Mouse (Mus musculus) Patski (cell line): ENCODE measurements around the gene Gtf3c3. TPM values are rescaled to one million over a fixed set of nuclear protein-coding genes. Genes with fewer than 3 reads are reported as not detected.

Source experiments
- ATAC-seq: fragments of 100-300 bp; one replicate; pipeline ENCODE4 v1.8.0; 2021
- CTCF ChIA-PET: fragments of 350-600 bp; sonication (Branson Sonifier 250); formaldehyde crosslinking; loops from one replicate; lab custom pipeline; 2022; ENCODE audit warnings: inconsistent platforms; lab: Charles Lee
- POLR2A ChIA-PET: fragments of 350-600 bp; sonication (Branson Sonifier 250); formaldehyde crosslinking; loops from one replicate; lab custom pipeline; 2022; ENCODE audit warnings: antibody characterized with exemption, inconsistent platforms; lab: Charles Lee
- DNase-seq: peaks from one replicate; pipeline ENCODE4 v3.0.0-alpha.2; 2011; ENCODE audit warnings: low read depth, low spot score
- H3K27me3 ChIP-seq: fragments of 371-371 bp; one replicate; pipeline ENCODE4 v1.5.1; 2021
- CTCF ChIP-seq: fragments of 100-300 bp; IDR thresholded peaks from one replicate; pipeline ENCODE4 v1.5.1; 2021
- in situ Hi-C: fragments of 300-500 bp; cut with MboI; formaldehyde crosslinking; loops from 3 replicates; pipeline ENCODE4 v1.11.1; 2018; ENCODE audit warnings: low pct_unique_long_range_greater_than_20kb, mixed read lengths
- polyA plus RNA-seq: library from polyadenylated mRNA; unstranded; gene quantifications from one replicate; pipeline ENCODE4 v1.2.3, GENCODE M21; 2021

Gtf3c3 gene
- polyA plus RNA-seq, 1 experiment from 2014 or later: 23.7 TPM

DNA sequence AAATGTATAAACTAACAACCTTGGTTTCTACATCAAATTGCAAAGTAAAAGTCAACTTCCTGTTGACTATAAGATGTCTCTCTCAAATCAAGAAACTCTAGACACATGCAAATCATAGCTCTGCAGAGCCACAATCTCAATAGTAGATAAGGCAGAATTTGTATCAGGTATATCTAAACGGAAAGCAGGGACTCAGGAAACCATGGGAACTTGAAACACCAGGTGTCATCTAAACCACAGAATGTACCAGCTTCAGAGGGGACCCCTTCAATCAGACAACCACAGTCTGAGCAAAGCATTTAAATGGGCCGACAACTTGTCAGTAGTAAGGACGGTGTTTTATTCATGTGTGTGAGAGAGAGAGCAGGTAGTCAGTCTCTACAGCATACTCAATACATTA, 17.1 kb downstream of the Gtf3c3 start:
- ATAC-seq (no peak), DNase-seq (no peak)
- ChIA-PET POLR2A (no interaction called here), CTCF (interaction anchor here (1.2 to 1.3 kb wide), 3 partner anchors 9 to 27 kb away, joined by 3 to 4 read pairs (median 3); no protein-coding TSS in a partner anchor)
- in situ Hi-C loops: no loop called here
- TF ChIP-seq CTCF: no peak
- no peaks in the 10 kb centered on the region for H3K27me3 ChIP-seq

DNA sequence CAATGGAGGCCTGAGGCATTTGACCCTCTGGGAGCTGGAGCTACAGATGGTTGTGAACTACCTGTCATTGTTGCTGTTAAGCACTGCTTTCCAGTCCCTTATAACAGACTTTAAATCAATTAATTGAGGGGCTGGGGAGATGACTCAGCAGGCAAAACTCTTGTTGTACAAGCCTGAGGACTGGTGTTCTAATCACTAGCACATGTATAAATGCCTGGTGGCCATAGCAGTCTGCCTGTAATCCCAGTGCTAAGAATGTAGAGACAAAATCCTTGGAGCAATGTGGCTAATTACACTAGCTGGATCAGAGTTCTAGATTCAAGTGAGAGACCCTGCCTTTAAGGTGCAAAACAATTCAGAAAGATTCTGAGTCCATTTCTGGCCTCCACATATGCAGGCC, 36.0 kb downstream of the Gtf3c3 start:
- ChIA-PET CTCF (no interaction called here), POLR2A (no interaction called here)
- DNase-seq (no peak), ATAC-seq (no peak)
- H3K27me3 ChIP-seq: no peaks in the 10 kb centered on the region
- no peak for TF ChIP-seq CTCF
- in situ Hi-C loops: no loop called here

DNA sequence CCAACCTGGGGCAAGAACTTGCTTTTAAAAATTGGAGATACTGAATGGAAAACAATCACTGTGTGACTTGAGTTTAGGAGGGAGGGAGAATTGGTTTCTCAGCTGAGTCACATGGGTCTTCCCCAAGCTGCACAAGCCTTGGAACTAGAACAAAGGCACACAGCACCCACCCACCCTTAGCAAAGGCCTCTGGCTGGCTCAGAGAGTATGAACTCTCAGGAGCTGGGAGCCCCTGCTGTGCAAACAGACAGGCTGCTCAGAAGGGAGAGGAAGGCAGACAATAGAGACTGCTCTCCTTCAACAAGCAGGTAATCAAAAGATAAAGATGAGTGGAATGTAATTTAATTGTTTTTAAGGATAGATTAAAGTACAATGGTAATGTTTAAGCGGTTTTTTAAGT, 54.5 kb downstream of the Gtf3c3 start:
- DNase-seq (no peak), ATAC-seq (no peak)
- no peak for TF ChIP-seq CTCF
- CTCF ChIA-PET: no interaction called here
- in situ Hi-C loops: loop anchor here (5.0 to 25.0 kb wide), 3 partner anchors 33 to 672 kb away; partner anchors contain the start of gene Dnah7a
- POLR2A ChIA-PET: no interaction called here
- H3K27me3 ChIP-seq: no peaks in the 10 kb centered on the region

DNA sequence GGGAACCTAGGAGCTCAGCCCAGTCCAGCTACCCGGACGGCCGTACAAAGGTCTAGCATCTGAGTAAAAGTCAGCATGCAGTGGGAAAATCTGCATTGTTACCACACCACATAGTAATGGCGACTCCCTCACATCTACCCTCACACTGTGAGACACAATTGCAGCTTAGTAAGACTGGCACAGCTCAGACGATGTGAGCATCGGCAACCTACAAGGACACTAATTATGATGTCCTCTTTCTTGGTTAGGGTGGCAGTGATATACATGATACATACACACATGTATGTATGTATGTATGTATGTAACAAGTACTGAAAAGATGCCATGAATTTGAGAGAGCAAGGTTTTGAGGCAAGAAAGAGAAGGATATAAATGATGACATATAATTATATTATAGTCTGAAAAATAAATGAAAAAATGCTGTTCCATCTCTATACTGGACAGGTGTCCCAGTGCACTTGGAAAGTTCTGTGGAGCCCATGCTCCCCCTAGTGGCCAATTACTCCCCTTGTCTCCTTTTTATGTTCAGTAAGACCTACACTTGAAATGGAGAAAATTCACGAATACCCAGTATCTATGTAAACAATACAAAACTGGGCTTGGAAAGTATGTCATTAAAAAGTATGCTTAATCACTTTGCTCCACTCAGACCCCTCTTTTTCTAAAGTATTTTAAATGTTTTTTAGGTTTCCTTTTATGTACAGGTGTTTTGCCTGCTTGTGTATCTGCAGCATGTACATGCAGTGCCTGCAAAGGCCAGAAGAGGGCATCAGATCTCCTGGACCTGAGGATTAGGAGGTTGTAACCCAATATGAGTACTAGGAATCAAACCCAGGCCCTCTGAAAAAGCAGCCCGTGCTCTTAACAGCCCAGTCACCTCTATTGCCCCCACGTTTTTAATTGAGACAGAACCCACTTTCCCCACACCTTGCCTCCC, 57.5 kb downstream of the Gtf3c3 start:
- in situ Hi-C loops: loop anchor here (5.0 to 25.0 kb wide), 3 partner anchors 36 to 669 kb away; partner anchors contain the start of gene Dnah7a

DNA sequence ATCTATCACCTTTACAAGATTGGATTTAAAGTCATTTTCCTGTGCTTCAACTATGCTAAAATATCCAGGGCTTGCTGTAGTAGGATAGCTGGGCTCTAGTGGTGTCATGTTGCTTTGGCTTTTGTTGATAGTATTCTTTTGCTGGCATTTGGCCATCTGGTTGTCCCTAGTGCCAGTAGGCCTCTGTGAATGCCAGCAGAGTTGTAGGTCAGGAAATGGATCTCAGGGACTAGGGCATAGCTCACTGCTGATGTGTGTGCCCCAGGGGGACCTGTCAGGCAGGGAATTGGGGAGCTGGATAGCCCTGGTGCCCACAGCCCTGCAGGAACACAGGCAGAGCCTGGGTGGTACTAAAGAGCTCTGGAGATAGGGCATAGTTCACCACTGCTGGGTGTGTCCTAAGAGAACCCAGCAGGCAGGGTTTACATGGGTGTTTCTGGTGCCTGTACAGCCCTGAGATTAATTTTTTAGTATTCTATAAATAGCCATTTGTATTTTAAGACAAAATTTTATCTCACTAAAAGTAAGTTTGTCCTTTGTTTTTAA, 61.2 kb downstream of the Gtf3c3 start:
- ChIA-PET POLR2A (no interaction called here), CTCF (interaction anchor here (1.2 kb wide), 1 partner anchor 37 kb away, joined by 3 read pairs; no protein-coding TSS in a partner anchor)
- DNase-seq (no peak), ATAC-seq (no peak)
- H3K27me3 ChIP-seq: no peaks in the 10 kb centered on the region
- TF ChIP-seq CTCF: no peak
- in situ Hi-C loops: loop anchor here (10.0 to 25.0 kb wide), 2 partner anchors 333 to 665 kb away; partner anchors contain the start of gene Dnah7a

More for the DNA sequence above, 57.5 kb downstream of the Gtf3c3 start:
- CTCF ChIA-PET: interaction anchor here (0.9 to 1.9 kb wide), 2 partner anchors 13 to 16 kb away, joined by 3 to 4 read pairs; no protein-coding TSS in a partner anchor
- peak; percentile 76 for TF ChIP-seq CTCF
- POLR2A ChIA-PET: no interaction called here
- no peaks in the 10 kb centered on the region for H3K27me3 ChIP-seq
- DNase-seq: peak; percentile 15
- ATAC-seq: no peak

DNA sequence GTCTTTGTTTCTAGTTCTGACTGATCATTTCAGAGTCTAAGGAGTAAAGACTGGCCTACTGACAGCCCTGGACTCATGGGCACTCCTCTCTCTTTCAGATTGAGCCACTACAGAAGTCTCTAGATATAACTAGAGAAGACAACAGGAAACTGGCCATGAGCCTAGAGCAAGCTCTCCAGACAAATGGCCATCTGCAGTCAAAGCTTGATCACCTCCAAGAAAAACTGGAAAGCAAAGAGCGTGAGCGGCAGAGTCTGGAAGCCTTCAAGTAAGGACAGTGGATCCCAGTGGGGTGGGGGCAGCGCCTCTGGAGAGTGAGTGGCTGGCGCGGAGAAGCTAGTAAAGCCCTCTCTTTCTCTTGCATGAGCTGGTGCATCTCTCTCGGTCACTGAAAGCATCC, 82.2 kb downstream of the Gtf3c3 start:
- ATAC-seq (no peak), DNase-seq (no peak)
- POLR2A ChIA-PET: no interaction called here
- CTCF ChIA-PET: no interaction called here
- no peak for TF ChIP-seq CTCF
- H3K27me3 ChIP-seq: peaks cover 11% of the 10 kb centered on the region
- in situ Hi-C loops: no loop called here

DNA sequence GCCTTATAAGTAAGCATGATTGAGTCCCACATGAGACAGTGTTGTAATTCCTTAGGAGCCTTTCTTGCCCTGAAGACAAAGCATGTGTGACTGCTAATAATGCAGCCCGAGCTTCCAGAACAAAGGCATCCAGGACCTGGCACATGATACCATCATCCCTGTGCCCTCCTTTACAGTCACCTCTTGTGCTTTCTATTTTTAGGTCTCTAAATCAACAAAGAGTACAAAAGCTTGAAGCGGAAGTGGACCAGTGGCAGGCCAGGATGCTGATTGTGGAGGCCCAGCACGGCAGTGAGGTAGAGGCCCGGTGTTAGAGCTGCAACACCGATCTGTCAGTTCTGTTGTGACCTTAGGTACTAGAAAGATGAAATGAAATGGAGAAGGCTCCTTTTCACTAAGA, 83.3 kb downstream of the Gtf3c3 start:
- no peak for DNase-seq
- ChIA-PET CTCF (interaction anchor here (1.4 kb wide), 1 partner anchor 26 kb away, joined by 4 read pairs; no protein-coding TSS in a partner anchor), POLR2A (interaction anchor here (0.5 to 0.8 kb wide), 2 partner anchors 90 to 187 kb away, joined by 3 read pairs; no protein-coding TSS in a partner anchor)
- in situ Hi-C loops: no loop called here
- ATAC-seq: no peak
- TF ChIP-seq CTCF: no peak
- peaks cover 10% of the 10 kb centered on the region for H3K27me3 ChIP-seq

DNA sequence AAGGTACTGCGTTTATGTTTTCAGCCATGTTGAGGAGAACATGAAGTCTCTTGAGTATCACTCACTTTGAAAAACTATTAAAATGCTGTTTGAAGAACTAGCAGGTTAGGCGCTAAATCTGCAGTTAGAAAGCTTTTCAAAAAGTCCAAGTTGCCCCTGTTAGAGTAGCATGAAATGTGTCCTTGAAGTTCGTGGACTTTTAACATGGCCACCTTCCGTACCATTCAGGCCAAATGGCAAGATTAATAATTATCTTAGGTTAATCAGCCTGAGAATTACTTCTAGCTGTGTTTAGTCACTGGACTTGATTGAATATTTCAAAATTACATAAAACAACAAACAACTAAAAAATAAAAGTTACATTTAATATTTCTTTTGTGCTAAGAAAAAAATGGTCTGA, 84.0 kb downstream of the Gtf3c3 start:
- DNase-seq (no peak), ATAC-seq (no peak)
- in situ Hi-C loops: no loop called here
- no peak for TF ChIP-seq CTCF
- ChIA-PET CTCF (no interaction called here), POLR2A (interaction anchor here (0.5 kb wide), 1 partner anchor 91 kb away, joined by 3 read pairs; no protein-coding TSS in a partner anchor)
- peaks cover 8% of the 10 kb centered on the region for H3K27me3 ChIP-seq

Other genes with a start within 250 kb of the Gtf3c3 start
- gene Hecw2, start 243.8 kb downstream of the Gtf3c3 start, polyA plus RNA-seq: 2.2 TPM
- 0.59 TPM for gene Ccdc150, start 188.3 kb downstream of the Gtf3c3 start, polyA plus RNA-seq
- 6.1 TPM for gene Pgap1, start 118.7 kb upstream of the Gtf3c3 start, polyA plus RNA-seq